Mouse (Mus musculus): ENCODE measurements at regions not wholly inside any gene's neighbourhood (a gene's known extent, or its start where the extent isn't known, plus 50 kb on each side); places are given as distances from the start of the nearest gene placed in this dataset.
A peak's percentile ranks its signal among the peaks of the same experiment; 100 is the strongest.

- no peak for ATAC-seq (ENCODE audit: low read depth)
Observed at GRCm38 (mm10) chr10:111620927-111621676, 115.0 kb downstream of the Phlda1 start.

DNA sequence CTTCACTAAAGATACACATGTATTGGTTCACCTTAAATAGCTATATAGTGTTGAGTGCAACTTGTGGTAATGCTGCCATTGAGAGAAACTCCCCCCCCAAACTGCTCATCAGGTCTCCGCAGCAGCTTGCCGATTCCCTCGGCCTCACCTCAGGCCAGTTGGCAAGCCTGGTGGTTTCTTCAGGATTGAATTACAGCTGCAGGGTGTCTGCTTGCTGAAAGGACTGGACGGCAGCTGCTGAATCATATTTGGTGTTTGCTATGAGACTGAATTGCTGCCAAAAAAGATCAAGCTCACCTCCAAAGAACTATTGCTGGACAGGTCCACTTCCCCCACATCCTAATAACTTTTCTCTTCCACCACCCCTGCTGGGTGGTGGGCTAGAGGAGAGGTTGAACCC, 116.7 kb downstream of the Phlda1 start:
- ATAC-seq (ENCODE audit: low read depth), result no peak
- H3K27ac ChIP-seq (ENCODE audit: low read length), result no peak overlapping the region
- WGBS (ENCODE audit: insufficient replicate concordance), result 74% methylated on average over 4 of the region's 4 CpGs
- no peaks in the 10 kb centered on the region for H3K36me3 ChIP-seq (ENCODE audit: control insufficient read depth, insufficient read depth)
- no peaks in the 10 kb centered on the region for H3K9me3 ChIP-seq (replicated peaks; ENCODE audit: control insufficient read depth, low read length)
- H3K4me2 ChIP-seq (ENCODE audit: low read depth, low read length), result no peak overlapping the region
- no peak overlapping the region for H3K9ac ChIP-seq (ENCODE audit: low read depth, low read length)
- no peak overlapping the region for H3K4me3 ChIP-seq (ENCODE audit: low read depth, low read length)
- H3K27me3 ChIP-seq (ENCODE audit: control insufficient read depth, insufficient read depth, low read depth, low read length), result no peaks in the 10 kb centered on the region
- H3K4me1 ChIP-seq (ENCODE audit: control insufficient read depth, low read depth, low read length), result no peaks in the 10 kb centered on the region

More at GRCm38 (mm10) chr10:111620927-111621676, 115.0 kb downstream of the Phlda1 start:
- no peaks in the 10 kb centered on the region for H3K36me3 ChIP-seq (ENCODE audit: control insufficient read depth, insufficient read depth)
- H3K9me3 ChIP-seq (replicated peaks; ENCODE audit: control insufficient read depth, low read length), result no peaks in the 10 kb centered on the region
- no peak overlapping the region for H3K27ac ChIP-seq (ENCODE audit: low read length)
- WGBS (ENCODE audit: insufficient replicate concordance), result 58% methylated on average over 11 of the region's 11 CpGs
- no peaks in the 10 kb centered on the region for H3K4me1 ChIP-seq (ENCODE audit: control insufficient read depth, low read depth, low read length)
- no peak overlapping the region for H3K4me2 ChIP-seq (ENCODE audit: low read depth, low read length)
- no peak overlapping the region for H3K4me3 ChIP-seq (ENCODE audit: low read depth, low read length)
- H3K27me3 ChIP-seq (ENCODE audit: control insufficient read depth, insufficient read depth, low read depth, low read length), result no peaks in the 10 kb centered on the region
- H3K9ac ChIP-seq (ENCODE audit: low read depth, low read length), result no peak overlapping the region

DNA sequence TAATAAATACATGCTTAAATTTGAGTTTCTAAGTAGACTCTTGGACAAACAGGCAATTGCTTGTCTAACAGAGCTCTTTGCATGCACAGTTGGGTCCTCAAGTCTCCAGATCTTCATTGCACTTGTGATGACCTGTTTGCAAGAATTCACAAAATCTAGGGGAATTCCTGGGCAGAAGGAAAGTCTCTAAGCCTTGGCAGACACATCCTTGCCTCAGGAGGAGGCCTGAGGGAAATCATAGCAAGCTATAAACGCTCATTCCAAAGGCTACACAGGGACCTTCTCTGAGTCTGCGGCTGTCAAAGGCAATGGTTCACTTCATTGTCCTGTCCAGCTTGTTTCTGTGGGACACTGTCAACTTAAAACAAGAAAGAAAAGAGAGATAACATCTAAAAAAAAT, 117.9 kb downstream of the Phlda1 start:
- Histone ChIP-seq H3K4me3 (ENCODE audit: low read depth, low read length) (no peak overlapping the region), H3K9ac (ENCODE audit: low read depth, low read length) (no peak overlapping the region), H3K27me3 (ENCODE audit: control insufficient read depth, insufficient read depth, low read depth, low read length) (no peaks in the 10 kb centered on the region), H3K4me2 (ENCODE audit: low read depth, low read length) (no peak overlapping the region), H3K4me1 (ENCODE audit: control insufficient read depth, low read depth, low read length) (no peaks in the 10 kb centered on the region), H3K27ac (ENCODE audit: low read length) (no peak overlapping the region), H3K36me3 (ENCODE audit: control insufficient read depth, insufficient read depth) (no peaks in the 10 kb centered on the region), H3K9me3 (replicated peaks; ENCODE audit: control insufficient read depth, low read length) (no peaks in the 10 kb centered on the region)
- 58% methylated on average over 2 of the region's 2 CpGs for WGBS (ENCODE audit: insufficient replicate concordance)
- ATAC-seq (ENCODE audit: low read depth), result no peak

DNA sequence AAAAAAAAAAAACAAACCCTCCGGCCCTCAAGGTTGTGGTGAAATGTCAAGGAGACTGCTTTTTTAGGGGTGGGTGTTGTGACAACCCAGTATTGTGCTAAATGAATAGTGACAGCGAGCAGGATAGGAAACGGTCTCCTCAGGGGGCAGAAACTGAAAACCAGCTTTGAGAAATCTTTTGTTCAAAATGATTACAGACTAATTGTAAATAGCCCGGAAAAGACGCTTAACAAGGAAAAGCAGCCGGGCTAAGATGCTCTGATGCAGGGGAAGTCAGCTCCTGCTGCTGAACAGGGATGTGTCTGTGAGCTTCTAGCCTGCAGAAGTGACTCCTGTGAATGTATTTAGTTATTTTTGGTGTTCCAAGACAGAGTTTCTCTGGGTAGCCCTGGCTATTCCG, 118.5 kb downstream of the Phlda1 start:
- Histone ChIP-seq H3K36me3 (ENCODE audit: control insufficient read depth, insufficient read depth) (no peaks in the 10 kb centered on the region), H3K9me3 (replicated peaks; ENCODE audit: control insufficient read depth, low read length) (no peaks in the 10 kb centered on the region), H3K4me2 (ENCODE audit: low read depth, low read length) (no peak overlapping the region), H3K4me3 (ENCODE audit: low read depth, low read length) (no peak overlapping the region), H3K27ac (ENCODE audit: low read length) (no peak overlapping the region), H3K27me3 (ENCODE audit: control insufficient read depth, insufficient read depth, low read depth, low read length) (no peaks in the 10 kb centered on the region), H3K4me1 (ENCODE audit: control insufficient read depth, low read depth, low read length) (no peaks in the 10 kb centered on the region), H3K9ac (ENCODE audit: low read depth, low read length) (no peak overlapping the region)
- WGBS (ENCODE audit: insufficient replicate concordance), result 60% methylated on average over 7 of the region's 7 CpGs
- no peak for ATAC-seq (ENCODE audit: low read depth)

DNA sequence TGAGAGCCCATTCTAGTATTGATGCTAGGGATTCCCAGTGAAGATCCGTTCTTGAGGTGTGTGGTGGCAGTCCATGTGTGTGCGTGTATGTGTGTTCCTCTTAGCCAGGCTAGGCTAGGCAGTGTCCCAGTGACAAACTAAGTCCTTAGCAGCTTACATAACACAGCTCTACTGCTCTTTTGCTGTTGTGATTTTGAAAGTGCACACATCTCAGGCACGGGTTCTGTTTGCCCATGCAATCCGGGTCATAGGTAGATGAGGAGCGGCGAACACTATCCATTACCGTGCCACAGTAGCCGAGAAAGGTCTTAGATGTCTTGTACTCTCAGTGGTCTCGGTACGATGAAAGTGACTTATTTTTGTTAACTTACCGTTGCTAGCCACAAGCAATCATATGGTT, 119.5 kb downstream of the Phlda1 start:
- no peaks in the 10 kb centered on the region for H3K36me3 ChIP-seq (ENCODE audit: control insufficient read depth, insufficient read depth)
- no peak overlapping the region for H3K27ac ChIP-seq (ENCODE audit: low read length)
- peak; percentile 47; the same call in 1 of the 2 replicates for ATAC-seq (ENCODE audit: low read depth)
- no peak overlapping the region for H3K4me2 ChIP-seq (ENCODE audit: low read depth, low read length)
- H3K4me1 ChIP-seq (ENCODE audit: control insufficient read depth, low read depth, low read length), result no peaks in the 10 kb centered on the region
- H3K4me3 ChIP-seq (ENCODE audit: low read depth, low read length), result no peak overlapping the region
- H3K9me3 ChIP-seq (replicated peaks; ENCODE audit: control insufficient read depth, low read length), result no peaks in the 10 kb centered on the region
- WGBS (ENCODE audit: insufficient replicate concordance), result 75% methylated on average over 11 of the region's 11 CpGs
- H3K27me3 ChIP-seq (ENCODE audit: control insufficient read depth, insufficient read depth, low read depth, low read length), result no peaks in the 10 kb centered on the region
- no peak overlapping the region for H3K9ac ChIP-seq (ENCODE audit: low read depth, low read length)

GRCm38 (mm10) chr10:111626009-111626408, 119.9 kb downstream of the Phlda1 start:
- 65% methylated on average over 6 of the region's 6 CpGs for WGBS (ENCODE audit: insufficient replicate concordance)
- no peak overlapping the region for H3K4me2 ChIP-seq (ENCODE audit: low read depth, low read length)
- H3K27ac ChIP-seq (ENCODE audit: low read length), result no peak overlapping the region
- ATAC-seq (ENCODE audit: low read depth), result peak; percentile 77
- no peaks in the 10 kb centered on the region for H3K4me1 ChIP-seq (ENCODE audit: control insufficient read depth, low read depth, low read length)
- H3K36me3 ChIP-seq (ENCODE audit: control insufficient read depth, insufficient read depth), result no peaks in the 10 kb centered on the region
- H3K9me3 ChIP-seq (replicated peaks; ENCODE audit: control insufficient read depth, low read length), result no peaks in the 10 kb centered on the region
- no peak overlapping the region for H3K4me3 ChIP-seq (ENCODE audit: low read depth, low read length)
- H3K9ac ChIP-seq (ENCODE audit: low read depth, low read length), result no peak overlapping the region
- H3K27me3 ChIP-seq (ENCODE audit: control insufficient read depth, insufficient read depth, low read depth, low read length), result no peaks in the 10 kb centered on the region

GRCm38 (mm10) chr10:111636283-111636682, 130.2 kb downstream of the Phlda1 start:
- no peaks in the 10 kb centered on the region for H3K27me3 ChIP-seq (ENCODE audit: control insufficient read depth, insufficient read depth, low read depth, low read length)
- 48% methylated on average over 14 of the region's 14 CpGs for WGBS (ENCODE audit: insufficient replicate concordance)
- no peaks in the 10 kb centered on the region for H3K36me3 ChIP-seq (ENCODE audit: control insufficient read depth, insufficient read depth)
- no peak overlapping the region for H3K4me2 ChIP-seq (ENCODE audit: low read depth, low read length)
- no peak overlapping the region for H3K4me3 ChIP-seq (ENCODE audit: low read depth, low read length)
- H3K4me1 ChIP-seq (ENCODE audit: control insufficient read depth, low read depth, low read length), result no peaks in the 10 kb centered on the region
- H3K9ac ChIP-seq (ENCODE audit: low read depth, low read length), result no peak overlapping the region
- H3K27ac ChIP-seq (ENCODE audit: low read length), result no peak overlapping the region
- H3K9me3 ChIP-seq (replicated peaks; ENCODE audit: control insufficient read depth, low read length), result no peaks in the 10 kb centered on the region
- ATAC-seq (ENCODE audit: low read depth), result no peak

DNA sequence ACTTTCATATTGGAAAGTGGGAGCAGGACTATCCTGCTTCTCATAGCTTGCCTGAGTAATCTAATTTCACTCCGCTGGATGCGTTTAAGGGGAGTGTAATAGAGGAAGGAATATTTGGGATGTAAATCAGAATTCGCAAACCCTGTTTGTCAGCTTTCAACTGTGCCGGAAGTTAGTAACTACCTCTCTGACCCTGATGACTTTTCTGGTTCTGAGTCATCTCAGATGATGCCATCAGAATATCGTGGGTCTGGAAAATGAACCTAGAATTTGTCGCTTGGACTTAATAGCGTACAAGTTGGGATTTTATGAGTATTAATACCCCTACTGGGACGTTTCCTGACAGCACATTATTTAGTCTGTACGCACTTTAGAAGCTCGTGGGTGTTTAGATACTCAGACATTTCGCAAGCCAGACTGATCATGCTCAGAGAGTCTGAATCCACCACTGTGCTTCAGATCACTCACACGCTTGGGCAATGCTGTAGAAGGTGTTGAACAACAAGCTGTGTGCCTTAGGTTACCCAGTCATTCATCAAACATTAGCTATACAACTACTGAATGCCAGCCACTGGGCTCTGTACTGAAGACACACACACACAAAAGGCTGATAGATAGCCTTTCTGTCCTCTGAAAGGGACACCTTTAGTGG, 131.1 kb downstream of the Phlda1 start:
- peak; percentile 60 for ATAC-seq (ENCODE audit: low read depth)
- Histone ChIP-seq H3K4me3 (ENCODE audit: low read depth, low read length) (no peak overlapping the region), H3K27me3 (ENCODE audit: control insufficient read depth, insufficient read depth, low read depth, low read length) (no peaks in the 10 kb centered on the region), H3K9ac (ENCODE audit: low read depth, low read length) (no peak overlapping the region), H3K4me1 (ENCODE audit: control insufficient read depth, low read depth, low read length) (no peaks in the 10 kb centered on the region), H3K4me2 (ENCODE audit: low read depth, low read length) (no peak overlapping the region), H3K27ac (ENCODE audit: low read length) (no peak overlapping the region), H3K9me3 (replicated peaks; ENCODE audit: control insufficient read depth, low read length) (no peaks in the 10 kb centered on the region), H3K36me3 (ENCODE audit: control insufficient read depth, insufficient read depth) (no peaks in the 10 kb centered on the region)
- 69% methylated on average over 12 of the region's 12 CpGs for WGBS (ENCODE audit: insufficient replicate concordance)

DNA sequence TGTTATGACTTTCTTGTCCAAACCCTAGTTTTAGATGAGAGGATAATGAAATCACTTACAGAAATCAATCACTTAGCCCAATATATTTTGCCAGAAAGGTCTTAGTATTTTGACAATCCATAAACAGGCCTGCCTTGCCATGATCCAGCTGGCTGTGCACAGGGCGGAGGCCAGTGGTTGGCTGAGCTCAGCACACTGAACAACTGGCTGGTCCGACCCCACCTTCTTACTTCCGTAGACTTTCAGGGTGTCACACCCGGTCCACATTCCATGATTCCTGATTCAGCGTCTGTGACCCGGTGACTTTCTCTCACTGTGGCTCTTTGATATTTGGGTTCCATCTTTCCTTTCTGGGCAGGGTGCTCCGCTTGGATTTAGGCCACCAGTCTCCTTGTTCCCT, 133.8 kb downstream of the Phlda1 start:
- no peaks in the 10 kb centered on the region for H3K4me1 ChIP-seq (ENCODE audit: control insufficient read depth, low read depth, low read length)
- WGBS (ENCODE audit: insufficient replicate concordance), result 77% methylated on average over 7 of the region's 7 CpGs
- ATAC-seq (ENCODE audit: low read depth), result no peak

More for the DNA sequence above, 133.8 kb downstream of the Phlda1 start:
- no peaks in the 10 kb centered on the region for H3K9me3 ChIP-seq (replicated peaks; ENCODE audit: control insufficient read depth, low read length)
- H3K4me3 ChIP-seq (ENCODE audit: low read depth, low read length), result no peak overlapping the region
- H3K36me3 ChIP-seq (ENCODE audit: control insufficient read depth, insufficient read depth), result no peaks in the 10 kb centered on the region
- no peak overlapping the region for H3K9ac ChIP-seq (ENCODE audit: low read depth, low read length)
- H3K4me2 ChIP-seq (ENCODE audit: low read depth, low read length), result no peak overlapping the region
- H3K27ac ChIP-seq (ENCODE audit: low read length), result no peak overlapping the region
- H3K27me3 ChIP-seq (ENCODE audit: control insufficient read depth, insufficient read depth, low read depth, low read length), result no peaks in the 10 kb centered on the region

All from liver, embryonic 16.5 days (tissue).